Mouse (Mus musculus) hematopoietic stem cell, adult 5-6 weeks (primary cell): ENCODE data around the gene Adamts20. TPM values are rescaled to one million over a fixed set of nuclear protein-coding genes. Genes with fewer than 3 reads are reported as not detected.

Experiments
- ATAC-seq, 2 experiments: fragments of 125-278 bp in 1 of 2; replicated peaks in 1 of 2; 2 replicates each; pipeline ENCODE4 v1.8.0; 2016 to 2017; ENCODE audit warnings: inconsistent platforms in 2 of 2, mild to moderate bottlenecking in 2 of 2, moderate number of reproducible peaks in 2 of 2, low read depth in 1 of 2, moderate TSS enrichment in 1 of 2; ENCODE audit not compliant: low FRiP score in 2 of 2, poor library complexity in 2 of 2, severe bottlenecking in 2 of 2, insufficient read depth in 1 of 2, low TSS enrichment in 1 of 2
- total RNA-seq: library from RNA; stranded (forward); fragments of 172-1452, 232-1000 nt; gene quantifications from 2 replicates; pipeline ENCODE4 v1.2.3, GENCODE M21; 2017

Gene Adamts20
- total RNA-seq, 1 experiment from 2014 or later, result not detected

DNA sequence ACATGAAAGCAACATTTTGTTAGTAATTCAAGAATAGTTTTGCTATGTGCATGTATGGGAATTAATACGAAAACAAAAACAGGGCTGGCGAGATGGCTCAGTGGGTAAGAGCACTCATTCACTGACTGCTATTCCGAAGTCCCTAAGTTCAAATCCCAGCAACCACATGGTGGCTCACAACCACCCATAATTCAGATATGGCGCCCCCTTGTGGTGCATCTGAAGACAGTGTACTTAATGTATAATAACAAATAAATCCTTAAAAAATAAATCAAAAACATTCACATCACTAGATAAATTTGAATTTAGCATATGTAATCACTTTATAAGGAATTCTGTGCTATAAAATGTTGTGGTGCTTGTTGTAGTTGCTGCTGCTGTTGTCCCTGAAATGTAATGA is 225.6 kb downstream of the Adamts20 start:
- no peak for ATAC-seq

DNA sequence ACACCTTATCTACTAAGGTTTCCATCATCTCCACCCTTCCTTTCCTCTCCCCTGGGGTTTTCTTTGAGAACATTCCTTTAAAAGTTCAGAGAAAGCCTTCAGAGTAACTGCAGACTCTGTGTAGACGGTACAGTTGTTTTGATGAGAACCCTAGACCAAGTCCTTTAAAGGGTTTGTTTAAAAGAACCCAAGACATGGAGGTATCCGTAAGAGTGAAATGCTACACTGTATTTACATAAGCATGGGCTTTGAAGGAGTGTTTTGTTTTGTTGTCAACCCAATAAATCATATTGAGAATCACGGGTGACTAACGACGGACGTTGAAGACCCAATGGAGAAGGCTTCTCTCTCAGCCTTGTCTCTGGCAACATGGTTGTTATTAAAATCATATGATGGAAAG is 226.1 kb downstream of the Adamts20 start:
- ATAC-seq, result no peak

- ATAC-seq, result no peak
These were observed 227.0 kb downstream of the Adamts20 start for GRCm38 (mm10) chr15:94238058-94238876.

DNA sequence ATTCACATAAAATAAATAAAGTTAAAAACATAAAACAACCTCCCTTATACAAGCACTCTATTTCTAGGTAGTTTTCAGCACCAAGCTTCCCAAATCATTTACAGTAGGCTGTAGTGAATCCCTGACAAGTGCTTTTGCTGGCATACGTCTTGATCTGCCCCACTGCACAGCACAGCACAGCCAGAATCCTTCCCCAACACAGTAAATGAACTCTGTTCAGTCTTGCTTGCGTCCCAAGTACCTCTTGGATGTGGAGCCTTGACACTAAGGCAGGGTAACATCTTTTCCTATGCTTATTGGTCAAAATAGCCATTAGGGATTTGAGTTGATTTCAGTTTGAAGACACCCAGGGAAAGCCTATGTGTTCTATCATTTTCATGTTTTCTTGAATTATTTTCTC is 228.5 kb downstream of the Adamts20 start:
- ATAC-seq, result no peak

- ATAC-seq, result no peak
These were observed 229.1 kb downstream of the Adamts20 start for GRCm38 (mm10) chr15:94236121-94236520.

DNA sequence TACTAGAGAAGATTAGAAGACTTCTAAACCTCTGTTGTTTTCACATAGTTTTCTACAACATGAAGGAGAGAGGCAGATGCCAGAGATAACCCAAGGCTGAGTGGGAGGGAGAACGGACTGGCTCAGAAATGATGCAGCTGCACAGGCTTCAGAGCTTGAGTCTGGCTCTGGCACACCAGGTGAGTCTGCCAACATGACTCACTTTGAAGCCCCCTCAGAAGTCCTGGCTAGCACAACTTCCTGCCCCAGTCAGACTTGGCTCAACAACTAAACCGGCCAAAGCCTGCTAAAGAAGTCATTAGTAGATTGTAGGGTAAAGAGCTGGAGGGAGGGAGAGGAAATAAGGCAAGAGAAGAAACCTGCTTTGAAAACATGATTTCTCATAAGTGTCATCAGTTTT is 230.0 kb downstream of the Adamts20 start:
- no peak for ATAC-seq

GRCm38 (mm10) chr15:94231246-94231645 is 234.0 kb downstream of the Adamts20 start:
- peak in 1 of 2 experiments; percentile 46; a peak in 2 of 4 replicates for ATAC-seq

DNA sequence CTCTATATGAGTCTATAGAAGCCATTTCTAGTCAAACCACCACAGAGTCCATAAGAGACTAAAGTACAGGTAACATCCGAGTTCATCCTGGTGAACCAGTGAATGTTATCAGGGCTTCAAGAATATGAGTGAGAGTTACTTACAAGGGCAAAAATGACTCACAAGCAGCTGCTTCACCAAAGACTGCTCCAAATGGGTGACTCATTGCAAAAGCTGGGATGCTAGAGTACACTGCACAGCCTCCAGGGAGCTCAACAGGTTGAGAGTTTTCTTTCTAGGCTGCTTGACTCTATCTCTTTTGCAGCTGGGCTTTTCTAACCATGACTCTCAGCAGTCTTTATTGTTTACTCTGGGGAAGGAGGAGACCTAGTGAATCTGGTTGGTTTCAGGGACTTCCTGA is 237.8 kb downstream of the Adamts20 start:
- no peak for ATAC-seq

- ATAC-seq, result peak; percentile 32 to 43; a peak in 3 of 4 replicates
These were observed 242.1 kb downstream of the Adamts20 start for GRCm38 (mm10) chr15:94223101-94223500.

DNA sequence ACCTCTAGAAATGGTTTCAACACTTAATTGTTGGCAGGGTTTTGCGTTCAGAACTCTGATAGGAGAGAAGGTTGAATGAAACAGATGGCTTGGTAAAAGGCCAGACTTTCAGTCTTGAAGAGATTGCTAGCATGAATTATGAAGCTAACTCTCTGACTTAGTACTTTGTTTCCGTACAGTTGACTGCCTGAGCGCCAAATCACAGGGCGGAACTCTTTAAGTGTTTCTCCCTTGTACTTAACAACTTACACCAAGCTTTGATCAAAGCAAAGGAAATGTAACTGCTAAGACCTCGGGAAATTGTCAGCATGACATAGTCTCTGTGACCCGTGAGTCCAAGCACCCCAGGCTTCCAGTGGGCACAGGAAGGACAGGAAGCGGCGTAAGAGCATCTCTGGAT is 244.5 kb downstream of the Adamts20 start:
- no peak for ATAC-seq

Other genes starting within 250 kb of the Adamts20 start
- 15.3 and 15.9 TPM in 2 replicates for gene Pus7l, start 78.1 kb upstream of the Adamts20 start, total RNA-seq
- 23.5 and 29.9 TPM in 2 replicates for gene Irak4, start 78.2 kb upstream of the Adamts20 start, total RNA-seq
- gene Twf1, start 124.5 kb upstream of the Adamts20 start, total RNA-seq, result 34.8 and 55.3 TPM in 2 replicates
- gene Tmem117, start 163.8 kb upstream of the Adamts20 start, total RNA-seq, result 0.38 TPM in 1 of 2 replicates, not detected in the other